Mouse (Mus musculus) bone marrow, adult 2 months (tissue): ENCODE data around the gene Dtx3.

Experiments used
- CTCF ChIP-seq: fragments of 200-500 bp; IDR thresholded peaks from 2 replicates; pipeline ENCODE4 v1.5.1; 2011; ENCODE audit warnings: low read length, control low read depth; ENCODE audit not compliant: control insufficient read depth, insufficient read depth
- POLR2A ChIP-seq: fragments of 200-500 bp; IDR thresholded peaks from 2 replicates; pipeline ENCODE4 v1.6.1; 2011; ENCODE audit warnings: low read depth, mild to moderate bottlenecking, control low read depth, low read length, borderline replicate concordance; ENCODE audit not compliant: control insufficient read depth

GRCm38 (mm10) chr10:127227163-127227562, 31.6 kb upstream of the Dtx3 start:
- TF ChIP-seq POLR2A, result no peak
- TF ChIP-seq CTCF, result no peak
